In the genomic region with DNA sequence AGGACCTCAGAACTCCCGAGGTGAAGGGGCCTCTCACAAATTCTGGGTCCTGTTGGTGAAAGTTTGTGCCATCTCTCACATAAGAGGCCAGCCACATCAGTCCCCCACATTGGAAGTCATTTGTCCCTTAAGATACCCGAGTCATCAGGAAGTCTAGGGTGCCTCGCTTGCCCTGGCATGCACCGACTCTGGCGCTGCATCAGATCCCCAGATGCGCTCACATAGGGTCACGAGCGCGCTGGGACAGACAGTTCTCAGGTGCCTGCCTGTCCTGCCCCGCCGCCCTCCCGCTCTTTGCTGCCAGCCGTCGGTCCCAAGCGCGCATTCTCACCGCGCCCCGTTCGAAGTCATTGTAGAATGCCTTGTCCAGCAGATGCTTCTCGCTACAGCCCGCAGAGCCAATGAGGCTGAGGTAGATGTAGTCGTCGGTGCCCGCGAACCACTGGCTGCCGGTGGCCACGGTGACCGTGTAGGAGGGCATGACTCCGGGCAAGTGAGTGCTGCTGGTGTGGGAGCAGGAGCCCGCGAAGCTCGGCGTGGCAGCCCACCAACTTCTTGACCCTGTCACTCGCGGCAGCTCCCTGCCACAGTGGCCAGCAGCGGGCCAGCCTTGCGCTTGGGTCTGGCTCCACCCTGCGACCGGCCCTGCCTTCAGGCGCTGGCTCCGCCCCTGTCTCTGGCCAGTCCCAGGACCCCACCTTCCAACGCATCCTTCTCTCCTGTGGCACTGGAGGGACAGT, we compare ENCODE assay signal across 8 mouse cellular contexts. TPM values are rescaled to one million over a fixed set of nuclear protein-coding genes. Genes with fewer than 3 reads are reported as not detected.
DNase-seq lines count a peak whose midpoint lies in the region; ATAC-seq and TF ChIP-seq lines count a peak whose summit lies in the region.

TSS of gene Alox5 (minus strand) at position 635 of the 740 bp plus-strand sequence.

- peak; percentile 44 for ATAC-seq in granulocyte monocyte progenitor cell, adult 5-6 weeks (replicated peaks; ENCODE audit: poor library complexity, severe bottlenecking)
- peak; percentile 61; the same call in 1 of the 2 replicates for ATAC-seq in intestine, embryonic 15.5 days
- 0 out of 2 replicates have a peak, but pooled peaks have one; percentile 52 for ATAC-seq in lung, embryonic 16.5 days (ENCODE audit: low read depth)

- H3K4me3 ChIP-seq in kidney, adult 2 months (ENCODE audit: insufficient read depth, low read depth, low read length) = no peak within 1 kb of the TSS
- H3K4me3 ChIP-seq in intestine, embryonic 15.5 days (replicated peaks) = peak within 1 kb of the TSS; percentile 37
- peak within 1 kb of the TSS; percentile 40 for H3K4me3 ChIP-seq in lung, embryonic 16.5 days (ENCODE audit: low read length)

- H3K4me1 ChIP-seq in kidney, adult 2 months (ENCODE audit: control insufficient read depth, insufficient read depth, low read length) = no peaks in the 10 kb centered on the region
- H3K4me1 ChIP-seq in intestine, embryonic 15.5 days (replicated peaks) = peaks cover 8% of the 10 kb centered on the region
- H3K4me1 ChIP-seq in lung, embryonic 16.5 days (replicated peaks; ENCODE audit: control insufficient read depth, insufficient read depth, low read length) = 0 out of 2 replicates have a peak, but pooled peaks cover 2% of the 10 kb centered on the region

- no peak within 1 kb of the TSS for H3K27ac ChIP-seq in kidney, adult 2 months (ENCODE audit: insufficient read depth, low read depth, low read length)
- H3K27ac ChIP-seq in intestine, embryonic 15.5 days = no peak within 1 kb of the TSS
- H3K27ac ChIP-seq in lung, embryonic 16.5 days (ENCODE audit: low read length) = no peak within 1 kb of the TSS

- peak within 1 kb of the TSS; percentile 85 for H3K4me2 ChIP-seq in intestine, embryonic 15.5 days (replicated peaks)
- peak within 1 kb of the TSS; percentile 58 for H3K4me2 ChIP-seq in lung, embryonic 16.5 days (ENCODE audit: low read depth, low read length)

- WGBS in kidney, adult 2 months = 3% methylated on average over 43 of the region's 43 CpGs
- WGBS in intestine, embryonic 15.5 days = 3% methylated on average over 43 of the region's 43 CpGs
- 2% methylated on average over 43 of the region's 43 CpGs for WGBS in lung, embryonic 16.5 days

- H3K9me3 ChIP-seq in intestine, embryonic 15.5 days = no peaks in the 10 kb centered on the region
- no peaks in the 10 kb centered on the region for H3K9me3 ChIP-seq in lung, embryonic 16.5 days (ENCODE audit: control insufficient read depth, low read length)

- no peak within 1 kb of the TSS; the same call in 1 of the 2 replicates for H3K9ac ChIP-seq in intestine, embryonic 15.5 days
- no peak within 1 kb of the TSS for H3K9ac ChIP-seq in lung, embryonic 16.5 days (ENCODE audit: low read length)

- TF ChIP-seq POLR2A in kidney, adult 2 months (IDR thresholded peaks at IDR 0.05; ENCODE audit: low read depth, low read length) = no peak

- TF ChIP-seq CTCF in kidney, adult 2 months (conservative IDR thresholded peaks at IDR 0.05; ENCODE audit: insufficient read depth, insufficient read length, low read depth, low read length) = no peak

- H3K27me3 ChIP-seq in kidney, adult 2 months (replicated peaks; ENCODE audit: control insufficient read depth, insufficient read depth, low read length) = no peaks in the 10 kb centered on the region
- H3K27me3 ChIP-seq in intestine, embryonic 15.5 days (replicated peaks) = peaks cover 27% of the 10 kb centered on the region
- H3K27me3 ChIP-seq in lung, embryonic 16.5 days (ENCODE audit: control insufficient read depth, insufficient read depth, low read depth, low read length) = peaks cover 19% of the 10 kb centered on the region

- no peaks in the 10 kb centered on the region for H3K36me3 ChIP-seq in kidney, adult 2 months (ENCODE audit: control insufficient read depth, insufficient read depth, low read length)
- H3K36me3 ChIP-seq in intestine, embryonic 15.5 days = no peaks in the 10 kb centered on the region
- H3K36me3 ChIP-seq in lung, embryonic 16.5 days (ENCODE audit: control insufficient read depth, insufficient read depth, low read length) = no peaks in the 10 kb centered on the region

- DNase-seq in kidney, adult 2 months = peak; percentile 16
- no peak for DNase-seq in kidney, adult 11 months
- peak; percentile 69 for DNase-seq in embryo, embryonic 10 days (ENCODE audit: low spot score)
- peak; percentile 53 for DNase-seq in retina, postnatal 1 day
- no peak for DNase-seq in thymus, postnatal 36 days

RNA-seq across cellular contexts. Expression of gene Alox5, which starts in this region (rescaled TPM):
- 0.45 and 1.2 TPM in 2 replicates for polyA plus RNA-seq in kidney, adult 2 months (2012; rRNA removed)
- 6.6 and 13.3 TPM in 2 replicates for total RNA-seq in granulocyte monocyte progenitor cell, adult 5-6 weeks (2014; fragmentation: Nextera tagmentation)
- total RNA-seq in granulocyte monocyte progenitor cell, adult 5-6 weeks (2017) = 6.2 and 15.6 TPM in 2 replicates
- polyA plus RNA-seq in intestine, embryonic 15.5 days (2015; fragmentation: Nextera tagmentation; extraction: Ambion mirVana) = 1.4 and 4.0 TPM in 2 replicates
- 0.93 and 1.4 TPM in 2 replicates for polyA plus RNA-seq in lung, embryonic 16.5 days (2015; fragmentation: Nextera tagmentation; extraction: Ambion mirVana)

Comparison
In these comparisons a context has a peak if more than half of its experiments do, and no peak if none do; other contexts are left out.
1. DNase-seq: peak in kidney, adult 2 months (single experiment), embryo, embryonic 10 days (single experiment) and retina, postnatal 1 day (single experiment); none in kidney, adult 11 months (single experiment) and thymus, postnatal 36 days (0 of 2).
2. Peak in every context shown above with its lines, with median percentiles within 50 percentile points of each other: ATAC-seq.